Mouse (Mus musculus) CH12.LX (cell line): Measurements from ENCODE around the gene Prr29. TPM values are rescaled to one million over a fixed set of nuclear protein-coding genes. Genes with fewer than 3 reads are reported as not detected.

Experiments used
- DNase-seq: peaks from one replicate; pipeline ENCODE4 v3.0.0-alpha.2; 2013; ENCODE audit errors: extremely low read depth
- H3K27ac ChIP-seq: 2 replicates; pipeline ENCODE4 v1.5.1; 2012; ENCODE audit warnings: low read depth, mild to moderate bottlenecking, control low read depth, moderate library complexity; ENCODE audit not compliant: insufficient read depth
- H3K27me3 ChIP-seq: replicated peaks from 2 replicates; pipeline ENCODE3; 2012; ENCODE audit warnings: inconsistent platforms
- H3K36me3 ChIP-seq, 2 experiments: replicated peaks in 1 of 2; 2 replicates each; pipeline versions ENCODE3 to v1.6.1; 2012; ENCODE audit warnings: inconsistent platforms in 1 of 2, low read length in 1 of 2, mild to moderate bottlenecking in 1 of 2, mixed read lengths in 1 of 2, moderate library complexity in 1 of 2; ENCODE audit not compliant: control insufficient read depth in 1 of 2, insufficient read depth in 1 of 2
- H3K4me1 ChIP-seq, 2 experiments: 2 replicates each; pipeline ENCODE4 v1.6.1; 2012; ENCODE audit warnings: inconsistent platforms in 1 of 2, moderate library complexity in 1 of 2; ENCODE audit not compliant: insufficient read depth in 2 of 2, control insufficient read depth in 1 of 2
- H3K4me2 ChIP-seq: 2 replicates; pipeline ENCODE4 v1.6.1; 2012; ENCODE audit warnings: low read depth, mild to moderate bottlenecking, control low read depth; ENCODE audit not compliant: poor library complexity, insufficient read depth, severe bottlenecking
- H3K4me3 ChIP-seq, 3 experiments: fragments of 150-350 bp in 1 of 3; sonication (generic) in 1 of 3; replicated peaks in 1 of 3; 2 replicates each; pipeline versions ENCODE3 to v1.5.1; 2011 to 2012; ENCODE audit warnings: low read depth in 2 of 3, low read length in 2 of 3, mild to moderate bottlenecking in 2 of 3, moderate library complexity in 2 of 3, control low read depth in 1 of 3, improper control_type of control experiment in 1 of 3, inconsistent platforms in 1 of 3, mixed read lengths in 1 of 3; ENCODE audit not compliant: poor library complexity in 1 of 3
- H3K79me2 ChIP-seq: replicated peaks from 2 replicates; pipeline ENCODE4 v1.6.1; 2012; ENCODE audit warnings: mild to moderate bottlenecking, moderate library complexity; ENCODE audit not compliant: control insufficient read depth, poor library complexity, insufficient read depth, severe bottlenecking; ENCODE audit errors: extremely low read depth
- H3K9ac ChIP-seq: 2 replicates; pipeline ENCODE4 v1.6.1; 2012; ENCODE audit warnings: low read depth, mild to moderate bottlenecking, control low read depth, moderate library complexity; ENCODE audit not compliant: insufficient read depth
- H3K9me3 ChIP-seq: replicated peaks from 2 replicates; pipeline ENCODE3; 2012; ENCODE audit warnings: low read length, inconsistent platforms, mixed read lengths
- EP300 ChIP-seq: IDR thresholded peaks from 2 replicates; pipeline ENCODE4 v1.6.1; 2011; ENCODE audit warnings: low read length, improper control_type of control experiment
- ETS1 ChIP-seq: conservative IDR thresholded peaks from 2 replicates; pipeline ENCODE4 v1.6.1; 2012; ENCODE audit warnings: low read depth, mild to moderate bottlenecking, inconsistent platforms, low read length, improper control_type of control experiment, moderate library complexity
- MAZ ChIP-seq: IDR thresholded peaks from 2 replicates; pipeline ENCODE4 v1.6.1; 2012; ENCODE audit warnings: low read depth, mild to moderate bottlenecking, inconsistent platforms, low read length, improper control_type of control experiment, moderate library complexity
- MXI1 ChIP-seq: IDR thresholded peaks from 2 replicates; pipeline ENCODE4 v1.6.1; 2011; ENCODE audit warnings: mild to moderate bottlenecking, low read depth, low read length, improper control_type of control experiment
- NELFE ChIP-seq: IDR thresholded peaks from 2 replicates; pipeline ENCODE4 v1.6.1; 2011; ENCODE audit warnings: low read depth, low read length, improper control_type of control experiment
- POLR2A ChIP-seq: IDR thresholded peaks from 2 replicates; pipeline ENCODE4 v1.6.1; 2011; ENCODE audit warnings: low read depth, mild to moderate bottlenecking, improper control_type of control experiment, low read length
- POLR2AphosphoS2 ChIP-seq: IDR thresholded peaks from 2 replicates; pipeline ENCODE4 v1.6.1; 2011; ENCODE audit warnings: low read depth, low read length, improper control_type of control experiment
- SIN3A ChIP-seq: IDR thresholded peaks from 2 replicates; pipeline ENCODE4 v1.6.1; 2012; ENCODE audit warnings: low read length, improper control_type of control experiment, inconsistent platforms
- USF2 ChIP-seq: conservative IDR thresholded peaks from 2 replicates; pipeline ENCODE4 v1.6.1; 2011; ENCODE audit warnings: low read depth, low read length, improper control_type of control experiment
- ZKSCAN1 ChIP-seq: IDR thresholded peaks from 2 replicates; pipeline ENCODE4 v1.6.1; 2012; ENCODE audit warnings: low read depth, inconsistent platforms, low read length, improper control_type of control experiment, borderline replicate concordance
- ZNF384 ChIP-seq: IDR thresholded peaks from 2 replicates; pipeline ENCODE4 v1.6.1; 2012; ENCODE audit warnings: low read depth, low read length, improper control_type of control experiment, inconsistent platforms
- dilution Hi-C: fragments of 300-500 bp; cut with MboI; formaldehyde crosslinking; loops from 2 replicates; pipeline ENCODE4 v1.14.3; 2020; ENCODE audit warnings: low sequenced_read_pairs; ENCODE audit not compliant: extremely low pct_unique_long_range_greater_than_20kb, extremely low pct_ligation_motif_present
- in situ Hi-C: fragments of 300-500 bp; cut with MboI; formaldehyde crosslinking; loops from 3 replicates; pipeline ENCODE4 v1.14.3; 2019; ENCODE audit warnings: low sequenced_read_pairs, low pct_ligation_motif_present, low pct_unique_long_range_greater_than_20kb, mixed read lengths
- polyA plus RNA-seq: library from polyadenylated mRNA; unstranded; fragments of >175 nt; gene quantifications from 2 replicates; pipeline ENCODE4 v1.2.1, GENCODE M21; 2012; ENCODE audit warnings: low read depth; ENCODE audit not compliant: insufficient read length
- total RNA-seq, 2 experiments: library from RNA; depleted of rRNA; stranded (reverse); fragments of 300-350 nt in 1 of 2; fragments of >200 nt in 1 of 2; gene quantifications; 2 replicates each; pipeline ENCODE4 v1.2.3; 2012 to 2014

Gene Prr29
- 0.17 TPM in 1 of 2 replicates, not detected in the other for total RNA-seq (2012; rRNA removed)
- total RNA-seq (2014; rRNA removed), result not detected in 2 replicates
- 0.21 TPM in 1 of 2 replicates, not detected in the other for polyA plus RNA-seq

DNA sequence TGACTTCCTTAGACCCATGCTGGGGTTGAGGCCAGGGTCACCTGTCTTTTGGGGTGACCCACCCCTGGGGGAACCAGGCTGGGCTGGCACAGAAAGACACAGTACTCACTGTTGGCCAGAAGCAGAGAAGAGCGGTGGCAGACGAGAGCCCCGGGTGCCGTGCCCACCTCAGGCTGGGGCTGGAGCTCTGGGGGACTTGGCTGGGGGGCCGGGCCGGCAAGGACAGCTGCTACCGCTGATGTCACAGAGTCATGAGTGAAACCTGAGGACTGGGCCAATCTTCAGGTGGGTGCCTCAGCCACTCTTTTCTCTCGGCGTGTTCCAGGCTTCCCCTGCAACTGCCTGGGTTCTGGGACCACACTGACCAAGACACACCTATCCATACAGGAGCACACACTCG is at the start of gene Prr29:
Gene Prr29 (plus strand): TSS at position 107 of the 400 bp plus-strand sequence.
- Histone ChIP-seq H3K27ac (no peak within 1 kb of the TSS), H3K4me2 (no peak within 1 kb of the TSS), H3K4me1 (peaks cover 0 to 8% of the 10 kb centered on the region in 2 experiments; a peak in 2 of 4 replicates), H3K9me3 (peaks cover 8% of the 10 kb centered on the region), H3K4me3 (no peak within 1 kb of the TSS), H3K27me3 (peaks cover 15% of the 10 kb centered on the region), H3K36me3 (no peaks in the 10 kb centered on the region), H3K79me2 (no peaks in the 10 kb centered on the region), H3K9ac (no peak within 1 kb of the TSS)
- dilution Hi-C loops (no loop called here), in situ Hi-C loops (no loop called here)
- no peak for DNase-seq
- TF ChIP-seq ZNF384 (no peak), SIN3A (no peak), POLR2A (no peak), MXI1 (no peak), MAZ (no peak), ETS1 (no peak), EP300 (no peak)

DNA sequence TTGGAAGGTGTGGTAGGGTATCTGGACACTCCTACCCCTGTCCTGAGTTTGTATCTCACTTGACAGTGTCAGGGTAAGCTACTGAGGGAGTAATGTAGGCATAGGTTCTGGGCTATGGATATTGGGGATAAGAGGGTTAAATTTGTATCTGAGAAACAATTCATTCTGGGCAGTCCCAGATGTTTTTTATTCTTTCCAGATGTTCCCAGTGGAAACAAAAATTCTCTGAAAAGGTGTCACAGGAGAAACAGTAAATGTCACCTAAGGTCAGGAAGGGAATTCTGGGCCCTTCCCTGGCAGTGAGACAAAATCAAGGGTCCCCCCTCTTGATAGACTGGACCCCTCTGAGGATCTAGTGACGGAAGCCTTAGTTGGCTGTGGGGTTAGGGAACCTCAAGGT is 48.9 kb upstream of the Prr29 start:
- Histone ChIP-seq H3K4me2 (no peak overlapping the region), H3K9ac (no peak overlapping the region), H3K27me3 (no peaks in the 10 kb centered on the region), H3K36me3 (peaks cover 21 to 22% of the 10 kb centered on the region in 2 experiments), H3K79me2 (peaks cover 29% of the 10 kb centered on the region), H3K4me1 (peaks cover 39 to 73% of the 10 kb centered on the region in 2 experiments), H3K27ac (no peak overlapping the region), H3K9me3 (no peaks in the 10 kb centered on the region), H3K4me3 (no peak overlapping the region)
- dilution Hi-C loops, result no loop called here
- in situ Hi-C loops, result loop anchor here (25.0 kb wide), 1 partner anchor 446 kb away; the partner anchor contains the start of genes Milr1 and Pecam1
- DNase-seq, result no peak
- no peak for TF ChIP-seq NELFE

DNA sequence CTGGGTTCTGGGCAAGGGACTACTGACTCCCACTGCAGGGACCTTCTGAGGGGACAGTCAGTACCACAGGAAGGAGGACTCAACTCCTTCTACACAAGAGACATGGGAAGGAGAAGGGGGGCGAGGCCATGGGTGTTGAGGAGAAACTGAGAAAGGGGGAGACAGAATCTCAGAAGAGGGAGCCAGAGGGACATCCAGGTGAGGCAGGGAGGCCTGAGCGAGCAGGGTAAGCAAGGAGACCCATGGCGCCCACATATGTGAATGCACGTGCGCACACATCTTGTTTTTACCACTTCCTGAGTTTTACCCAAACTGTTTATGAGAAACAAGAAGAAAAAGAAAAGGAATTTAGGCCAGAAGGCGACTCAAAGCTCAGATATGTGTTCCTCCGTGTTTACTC is 47.5 kb upstream of the Prr29 start:
- H3K27ac ChIP-seq, result no peak overlapping the region
- no peak overlapping the region for H3K4me3 ChIP-seq
- H3K9me3 ChIP-seq, result no peaks in the 10 kb centered on the region
- no peak for DNase-seq
- peaks cover 15% of the 10 kb centered on the region for H3K79me2 ChIP-seq
- no peak overlapping the region for H3K4me2 ChIP-seq
- in situ Hi-C loops, result loop anchor here (25.0 kb wide), 1 partner anchor 444 kb away; the partner anchor contains the start of genes Milr1 and Pecam1
- peaks cover 11 to 14% of the 10 kb centered on the region in 2 experiments for H3K36me3 ChIP-seq
- peaks cover 25 to 64% of the 10 kb centered on the region in 2 experiments for H3K4me1 ChIP-seq
- TF ChIP-seq USF2 (no peak), POLR2AphosphoS2 (no peak), ZKSCAN1 (no peak)
- TF ChIP-seq, all 38 proteins: peak for 0
- no peaks in the 10 kb centered on the region for H3K27me3 ChIP-seq
- no peak overlapping the region for H3K9ac ChIP-seq
- dilution Hi-C loops, result no loop called here
